Mouse (Mus musculus) cerebellum, adult 18-20 months (tissue): ENCODE measurements at regions not wholly inside any gene's neighbourhood (a gene's known extent, or its start where the extent isn't known, plus 50 kb on each side); places are given as distances from the start of the nearest gene placed in this dataset.

Experiments used
- DNase-seq, 2 experiments: peaks; one replicate each; pipeline ENCODE4 v3.0.0; 2021

DNA sequence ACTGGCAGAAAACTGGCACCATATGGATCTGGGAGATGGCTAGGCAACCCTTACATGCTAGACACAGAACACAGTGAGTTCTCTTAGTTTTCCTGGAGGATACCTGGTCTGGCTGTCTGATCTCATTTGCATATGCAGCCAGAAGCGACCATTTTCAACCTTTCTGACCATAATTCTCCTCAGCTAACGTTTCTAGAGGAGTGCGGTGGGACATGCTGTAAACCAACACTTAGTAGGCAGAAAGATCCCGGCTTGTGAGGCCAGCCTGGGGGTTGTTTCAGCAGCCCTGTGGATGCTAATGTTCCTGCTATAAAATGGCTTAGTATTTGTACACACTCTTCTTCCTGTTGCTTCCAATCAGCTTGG, 168.6 kb upstream of the Olig3 start:
- DNase-seq = no peak

DNA sequence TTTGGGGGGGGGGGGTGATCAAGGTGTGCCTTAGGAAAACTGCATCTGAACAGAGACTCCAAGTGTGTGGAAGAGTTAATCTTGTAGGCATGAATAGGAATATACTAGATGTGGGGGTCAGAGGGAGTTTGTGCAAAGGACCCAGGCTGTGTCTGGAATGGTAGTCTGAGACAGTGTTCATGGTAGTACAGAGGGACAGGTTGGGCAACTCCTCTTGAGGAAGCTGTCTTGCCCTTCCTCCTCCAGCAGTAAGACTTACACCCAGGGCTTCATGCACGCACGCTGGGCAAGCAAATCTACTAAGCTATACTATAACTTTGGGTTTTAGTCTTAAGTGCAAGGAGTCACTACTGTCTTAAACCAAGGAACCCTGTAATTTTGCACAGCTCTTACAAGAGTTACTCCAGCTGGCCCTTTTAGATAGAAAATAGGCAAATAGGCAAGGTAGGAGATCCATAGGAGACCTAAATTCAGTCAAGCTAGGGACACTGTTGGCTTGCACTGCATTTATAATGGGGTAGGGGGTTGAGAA, 169.2 kb upstream of the Olig3 start:
- no peak for DNase-seq

DNA sequence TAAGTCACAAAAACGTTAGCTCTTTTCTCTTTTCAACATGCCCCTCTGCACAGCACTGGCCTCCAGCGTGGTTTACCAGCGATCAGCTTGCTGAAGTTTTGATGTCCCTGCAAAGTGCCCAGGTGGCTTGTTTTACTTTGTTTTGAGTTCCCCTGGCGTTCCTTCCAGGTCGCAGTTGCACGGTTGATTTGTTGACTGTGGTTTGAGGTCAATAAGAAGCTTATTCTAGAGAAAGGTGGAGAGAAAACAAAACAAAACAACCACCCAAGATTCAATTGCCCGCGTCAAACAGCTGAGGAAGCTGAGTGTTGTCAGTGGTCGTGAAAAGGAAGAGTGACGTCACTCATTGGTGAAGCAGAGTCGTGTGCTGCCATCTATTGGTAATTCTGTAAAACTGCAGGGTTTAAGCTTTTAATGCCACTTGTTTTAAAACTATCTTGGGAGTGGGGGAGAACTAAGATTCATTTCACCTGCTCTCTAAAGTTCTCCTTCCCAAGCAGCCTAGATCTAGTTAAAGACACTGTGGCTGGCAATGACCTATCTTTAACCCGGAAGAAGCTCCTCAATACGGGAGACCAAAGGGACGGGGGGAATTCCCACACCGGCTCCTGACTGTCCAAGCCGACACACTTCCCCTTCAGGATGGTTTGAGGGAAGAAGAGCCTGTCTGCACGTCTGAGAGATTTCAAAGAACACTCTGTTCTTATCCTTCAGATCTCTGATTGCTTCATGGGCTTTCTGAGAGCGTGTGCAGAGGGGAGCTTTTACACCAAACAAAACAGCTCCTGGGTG, 170.3 kb upstream of the Olig3 start:
- DNase-seq = peak; percentile 6 to 26

DNA sequence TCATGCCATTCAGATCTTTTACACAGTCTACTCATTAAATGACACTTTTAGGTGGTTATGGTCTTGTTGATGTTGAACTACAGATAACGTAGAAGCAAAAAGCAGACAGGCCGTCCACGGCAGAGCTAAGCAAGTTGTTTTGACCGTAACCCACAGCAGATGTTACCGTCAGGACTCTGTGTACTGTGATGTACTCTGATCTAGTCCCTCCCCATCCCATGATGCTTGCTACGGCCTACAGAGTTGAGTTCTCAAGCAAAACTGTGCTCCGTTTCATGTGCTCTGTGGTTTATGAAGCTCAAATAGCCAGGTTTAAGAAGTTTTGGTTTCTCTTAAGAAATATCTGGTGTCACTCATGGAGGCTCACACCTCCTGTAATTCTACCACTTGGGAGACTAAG, 169.4 kb upstream of the Tnfaip3 start:
- no peak for DNase-seq

DNA sequence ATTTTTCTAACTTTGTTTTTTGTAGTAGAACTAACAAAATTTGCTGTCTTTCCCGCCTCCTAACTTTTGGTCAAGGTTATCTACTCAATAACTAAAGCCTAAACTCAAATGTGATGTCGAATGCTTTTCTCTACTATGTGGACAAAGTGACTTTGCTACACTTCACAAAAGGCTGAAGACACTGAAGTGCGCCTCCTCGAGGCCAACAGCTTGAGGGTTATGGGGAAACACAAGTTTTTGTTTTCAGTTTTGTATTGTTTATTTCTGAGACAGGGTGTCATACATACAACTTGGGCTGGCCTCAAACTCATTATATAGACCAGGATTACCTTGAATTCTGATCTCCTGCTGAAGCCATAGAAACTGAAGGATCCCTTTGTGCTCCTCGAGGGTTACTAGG, 162.4 kb upstream of the Tnfaip3 start:
- DNase-seq = no peak

DNA sequence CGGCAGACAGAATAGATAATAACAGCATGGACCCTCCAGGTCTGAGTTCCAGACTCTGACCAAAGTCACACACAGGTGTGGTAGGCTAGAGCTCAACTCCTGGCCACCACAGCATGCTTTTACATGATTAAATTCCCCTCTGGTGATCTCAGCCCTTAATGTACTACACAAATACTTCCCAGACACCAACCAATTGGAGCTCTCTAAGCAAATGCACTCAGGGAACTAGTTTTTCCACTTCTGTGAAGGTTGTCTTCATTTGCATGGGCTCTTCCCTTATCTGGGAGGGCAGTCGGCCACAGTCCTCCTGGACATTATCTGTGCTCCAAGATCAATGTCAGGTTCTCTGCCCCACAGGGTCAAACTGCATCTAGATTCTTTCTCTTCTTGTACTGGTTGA, 162.0 kb upstream of the Tnfaip3 start:
- DNase-seq = no peak

DNA sequence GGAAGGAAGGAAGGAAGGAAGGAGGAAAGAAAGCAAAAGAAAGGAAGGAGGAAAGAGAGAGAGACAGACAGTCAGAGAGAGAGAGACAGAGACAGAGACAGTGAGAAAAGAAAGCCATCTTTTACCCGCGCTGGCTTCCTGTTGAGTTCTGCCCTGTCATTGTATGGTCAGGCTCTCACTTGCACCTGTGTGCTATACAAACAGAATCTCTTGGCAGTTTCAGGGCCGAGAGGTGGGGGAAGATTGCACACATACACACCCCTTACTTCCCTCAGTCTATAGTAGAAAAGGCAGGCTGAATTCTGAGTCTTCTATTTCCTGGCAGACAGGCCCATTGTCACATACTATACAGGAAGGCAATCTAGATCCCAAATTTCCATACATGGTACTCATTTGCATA, 160.8 kb upstream of the Tnfaip3 start:
- DNase-seq = no peak

DNA sequence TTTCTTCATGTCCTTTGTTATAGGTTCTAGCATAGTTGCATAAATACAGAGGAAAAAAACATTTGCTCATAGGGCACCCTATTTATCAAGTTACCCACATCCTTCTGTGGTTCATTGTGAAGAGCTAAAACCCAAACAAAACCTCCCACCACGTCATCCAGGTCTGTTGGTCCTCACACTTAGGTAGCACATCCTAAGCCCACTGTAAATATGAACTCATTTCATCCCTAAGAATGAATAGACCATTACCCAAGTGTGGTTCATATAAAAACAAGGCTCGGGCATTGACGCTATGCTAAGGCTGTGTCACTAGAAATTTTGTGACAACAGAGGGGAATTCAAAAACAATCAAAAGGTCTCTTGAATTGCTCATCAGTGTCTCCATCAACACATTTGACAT, 156.4 kb upstream of the Tnfaip3 start:
- no peak for DNase-seq

DNA sequence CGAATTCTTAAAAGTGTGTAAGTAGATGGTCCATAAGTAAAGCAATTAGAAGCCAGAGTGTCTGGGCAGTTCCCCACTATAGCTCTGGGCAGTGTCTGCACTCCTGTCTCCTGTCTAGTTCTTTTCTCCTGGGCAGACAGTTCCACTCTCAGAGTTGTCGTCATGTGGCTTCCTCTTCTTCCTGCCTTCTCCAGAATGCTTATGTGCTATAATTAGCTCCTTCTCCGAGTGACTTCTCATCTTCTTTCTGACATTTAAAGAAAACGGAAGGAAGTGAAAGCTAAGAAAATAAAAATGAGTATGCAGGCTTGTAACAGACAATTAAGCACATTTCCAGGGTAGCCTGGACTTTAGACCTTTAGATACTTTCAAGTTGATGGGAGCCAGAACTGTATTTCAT, 155.1 kb upstream of the Tnfaip3 start:
- no peak for DNase-seq

DNA sequence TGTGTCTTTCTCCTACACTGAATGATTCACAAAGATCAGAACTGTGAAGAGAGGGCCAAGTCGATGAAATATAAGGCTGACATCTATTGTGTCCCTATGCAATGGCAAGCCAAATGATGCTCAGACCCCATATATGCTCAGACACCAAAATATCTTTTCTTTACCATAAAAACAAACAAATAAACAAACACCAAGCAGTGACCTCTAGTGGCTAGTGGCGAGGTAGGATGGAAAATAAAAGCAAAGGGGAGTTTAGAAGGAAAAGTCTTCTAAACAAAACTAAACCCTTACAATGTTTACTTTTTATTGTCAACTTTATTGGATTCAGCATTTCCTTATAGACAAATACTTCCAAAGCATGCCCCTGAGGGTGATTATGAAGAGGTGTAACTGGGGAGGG, 153.8 kb upstream of the Tnfaip3 start:
- DNase-seq = no peak

DNA sequence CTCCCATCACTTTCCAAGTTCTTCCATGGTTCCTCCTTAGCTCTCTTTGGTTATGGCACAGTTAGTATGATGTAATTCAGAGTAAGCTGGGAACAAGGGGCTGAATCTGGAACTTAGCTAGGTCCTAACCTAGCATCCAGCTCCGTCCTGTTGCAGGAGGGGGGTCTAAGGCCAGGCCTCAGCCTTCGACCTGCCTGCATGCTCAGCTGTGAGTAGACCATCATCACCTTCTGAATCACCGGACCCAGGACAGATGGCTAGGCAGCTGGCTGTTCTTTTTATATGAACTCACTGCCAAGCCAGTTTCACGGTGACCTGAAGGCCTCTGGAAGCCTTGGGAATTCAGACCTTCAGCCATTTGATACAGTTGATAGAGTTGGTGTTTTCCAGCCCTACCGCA, 152.9 kb upstream of the Tnfaip3 start:
- no peak for DNase-seq

DNA sequence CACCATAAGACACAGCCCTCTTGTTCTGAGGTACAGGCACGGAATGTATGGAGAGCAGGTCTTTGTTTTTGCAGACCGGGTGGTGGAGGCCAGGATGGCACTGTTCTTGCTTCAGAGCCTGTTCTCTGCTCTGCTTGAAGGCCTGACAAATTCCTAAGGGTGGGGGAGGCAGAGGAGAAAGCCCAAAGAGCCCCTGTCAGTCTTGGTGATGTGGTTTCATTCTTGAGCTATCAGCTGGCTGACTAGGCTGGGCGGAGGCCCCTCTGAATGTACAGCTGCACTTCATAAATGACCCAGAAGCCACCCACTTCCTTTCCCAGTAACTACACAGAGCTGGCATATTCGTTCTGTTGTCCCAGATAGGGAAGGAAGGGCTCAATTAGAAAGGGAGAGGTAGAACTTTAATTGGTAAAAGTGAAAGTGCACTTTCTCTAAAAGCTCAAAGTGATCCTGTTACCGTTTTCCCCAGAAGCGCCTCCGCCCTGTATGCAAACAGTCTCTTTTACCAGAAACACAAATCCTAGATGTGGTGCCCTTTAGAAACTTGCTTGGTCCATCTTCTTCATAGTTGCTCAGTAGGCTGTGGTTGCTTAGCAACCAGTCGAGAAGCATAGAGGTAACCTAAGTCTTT, 152.3 kb upstream of the Tnfaip3 start:
- no peak for DNase-seq

DNA sequence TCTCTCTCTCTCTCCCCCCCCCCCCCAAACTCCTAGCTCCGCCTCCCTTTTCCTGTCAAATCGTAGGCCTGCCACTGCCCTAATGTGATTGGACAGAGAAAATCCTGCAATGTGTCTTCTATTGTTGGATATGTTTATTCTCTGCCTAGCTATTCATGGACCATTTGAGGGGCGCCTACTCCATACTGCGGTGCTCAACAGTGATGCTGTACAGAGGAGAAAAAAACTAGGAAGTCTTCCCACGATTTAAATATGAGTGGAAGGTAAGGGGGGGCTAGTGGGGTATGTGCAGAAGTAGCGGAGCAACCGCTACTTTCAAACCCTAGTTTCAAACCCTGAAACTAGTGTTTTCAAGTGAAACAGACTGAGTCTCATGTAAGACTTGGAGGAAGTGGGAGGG, 151.6 kb upstream of the Tnfaip3 start:
- no peak for DNase-seq

DNA sequence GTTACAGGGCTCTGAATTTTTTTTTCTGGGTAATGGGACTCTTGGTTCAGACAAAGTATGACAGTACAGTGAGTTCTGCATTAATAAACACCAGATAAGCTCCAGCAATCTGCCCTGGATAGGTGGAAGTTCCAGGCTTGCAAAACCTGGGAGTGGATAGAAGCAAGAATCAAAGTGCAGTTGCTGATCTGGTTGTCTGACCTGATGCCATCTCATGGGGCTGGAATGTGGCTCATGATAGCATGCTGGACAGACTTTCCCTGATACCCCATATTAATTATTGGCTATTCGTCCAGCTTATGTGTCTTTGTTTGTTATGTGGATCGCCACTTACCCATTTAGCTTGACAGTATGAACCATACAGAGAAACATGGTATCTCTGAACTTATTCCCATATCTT, 146.6 kb upstream of the Tnfaip3 start:
- DNase-seq = no peak

DNA sequence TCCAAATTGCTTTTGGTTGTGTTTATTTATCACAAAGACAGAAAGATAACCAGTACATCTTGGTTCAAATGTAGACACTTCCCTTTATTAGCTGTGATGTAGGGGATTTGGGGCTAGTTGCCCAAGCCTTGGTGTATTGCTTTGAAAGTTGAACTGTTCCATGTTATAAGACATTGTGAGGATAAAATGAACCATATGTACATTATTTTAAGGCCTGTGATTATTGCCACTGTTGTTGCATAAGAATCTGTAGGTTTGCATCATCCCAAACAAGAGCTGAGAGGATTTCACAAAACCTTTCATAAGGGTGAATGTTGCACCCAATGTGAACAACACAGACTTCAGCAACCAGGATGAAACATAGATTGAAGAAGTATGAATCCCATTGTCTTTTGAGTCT, 145.7 kb upstream of the Tnfaip3 start:
- DNase-seq = no peak

DNA sequence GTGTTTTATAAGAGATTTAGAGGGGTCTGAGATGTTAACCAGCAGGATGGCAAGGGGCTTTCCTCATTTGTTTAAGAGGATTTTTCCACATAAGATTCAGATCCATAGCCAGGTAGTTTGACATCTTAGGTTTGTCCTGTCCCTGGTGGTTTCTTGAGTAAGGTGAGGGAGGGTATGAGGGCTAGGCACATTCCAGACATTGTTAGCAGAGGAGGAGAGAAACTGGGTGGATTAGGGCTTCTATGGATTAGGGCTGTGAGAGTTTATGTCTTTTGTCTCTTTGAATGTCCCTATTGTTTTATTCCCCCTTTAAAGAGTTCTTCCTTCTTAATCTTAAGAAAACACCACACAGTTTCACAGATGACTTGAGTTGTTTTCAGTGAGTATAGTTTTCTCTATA, 138.6 kb upstream of the Tnfaip3 start:
- DNase-seq = no peak

DNA sequence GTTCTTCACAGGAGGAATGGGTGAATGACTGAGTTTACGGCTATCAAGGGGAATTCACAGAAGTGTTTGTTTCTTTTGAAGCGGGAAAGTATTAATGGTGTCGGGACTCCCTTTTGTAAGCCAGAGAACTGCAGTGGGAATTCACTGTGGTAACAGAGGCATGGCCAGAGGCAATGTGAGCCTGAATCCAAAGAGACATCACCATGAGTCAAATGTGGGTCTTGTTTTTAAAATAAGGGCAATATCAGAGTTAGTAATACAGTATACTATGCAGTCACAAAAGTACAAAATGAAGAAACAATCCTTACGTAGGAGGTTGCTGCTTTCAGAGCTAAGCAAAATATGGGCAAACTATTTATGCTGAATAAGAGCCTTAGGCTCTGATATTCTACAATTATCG, 137.3 kb upstream of the Tnfaip3 start:
- no peak for DNase-seq

DNA sequence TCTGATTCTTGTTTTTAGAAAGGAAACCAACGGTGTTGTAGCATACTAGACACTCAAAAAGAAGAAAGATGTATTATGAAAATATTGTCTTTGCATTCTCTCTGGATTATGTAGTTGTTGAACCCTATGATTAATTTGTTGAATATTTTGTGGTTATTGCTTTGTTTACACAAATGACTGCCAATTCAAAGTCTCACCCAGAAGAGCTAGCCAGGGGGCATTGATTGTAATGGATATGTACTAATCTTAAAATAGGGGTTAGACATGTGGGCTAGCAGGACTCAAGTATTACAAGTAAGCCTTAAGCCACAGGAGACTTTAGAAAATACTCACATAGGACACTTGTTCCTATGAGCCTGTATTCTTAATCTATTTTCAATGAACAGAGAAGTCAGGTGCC, 135.3 kb upstream of the Tnfaip3 start:
- DNase-seq = no peak

DNA sequence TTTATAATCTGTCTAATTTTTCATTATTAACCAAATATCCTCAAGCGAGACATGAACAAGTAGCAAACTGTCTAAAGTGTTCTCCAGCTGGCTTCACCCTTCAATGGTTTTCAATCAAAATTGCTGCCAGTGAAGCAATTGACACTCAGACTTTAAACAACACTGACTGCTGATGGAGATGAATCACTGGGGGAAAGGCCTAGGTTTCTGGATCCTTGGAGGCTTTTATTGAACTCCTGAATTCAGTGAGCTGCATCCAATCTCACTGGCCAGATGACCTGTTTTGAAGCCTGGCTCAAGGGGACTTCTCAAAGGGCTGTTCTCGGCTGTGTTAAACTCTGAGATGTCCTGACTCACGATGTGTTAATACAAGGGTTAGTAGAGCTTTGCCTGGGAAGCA, 134.5 kb upstream of the Tnfaip3 start:
- DNase-seq = no peak

DNA sequence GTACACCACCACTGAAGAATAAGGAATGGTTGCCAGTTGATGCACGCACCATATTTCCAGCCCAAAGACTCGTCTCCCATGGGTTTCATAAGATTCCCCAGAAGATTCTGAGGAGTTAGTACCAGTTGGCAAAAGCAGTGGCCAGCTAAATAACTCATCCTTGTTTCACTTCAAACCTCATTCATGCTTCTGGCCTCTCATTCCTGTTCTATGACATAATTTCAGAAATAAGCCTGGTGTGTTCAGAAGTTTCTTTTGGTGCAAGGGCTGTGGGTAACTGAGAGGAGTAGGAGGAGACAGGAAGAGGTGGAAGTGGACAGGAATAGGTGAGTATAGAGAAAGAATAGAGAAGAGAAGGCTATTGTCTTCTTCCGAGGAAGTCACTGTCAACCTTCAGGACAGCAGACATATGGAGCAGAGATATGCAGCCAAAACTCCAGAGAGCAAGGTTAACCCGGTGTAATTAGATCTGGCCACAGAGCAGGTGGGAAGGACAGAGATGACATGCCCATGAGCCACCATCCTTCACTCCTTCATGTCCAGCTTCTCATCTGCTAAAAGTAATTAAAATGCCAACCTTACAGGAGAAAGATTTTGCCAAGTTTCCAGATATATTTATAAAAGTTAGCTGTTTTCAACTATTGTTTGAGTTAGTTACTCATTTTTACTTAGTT, 133.9 kb upstream of the Tnfaip3 start:
- no peak for DNase-seq

DNA sequence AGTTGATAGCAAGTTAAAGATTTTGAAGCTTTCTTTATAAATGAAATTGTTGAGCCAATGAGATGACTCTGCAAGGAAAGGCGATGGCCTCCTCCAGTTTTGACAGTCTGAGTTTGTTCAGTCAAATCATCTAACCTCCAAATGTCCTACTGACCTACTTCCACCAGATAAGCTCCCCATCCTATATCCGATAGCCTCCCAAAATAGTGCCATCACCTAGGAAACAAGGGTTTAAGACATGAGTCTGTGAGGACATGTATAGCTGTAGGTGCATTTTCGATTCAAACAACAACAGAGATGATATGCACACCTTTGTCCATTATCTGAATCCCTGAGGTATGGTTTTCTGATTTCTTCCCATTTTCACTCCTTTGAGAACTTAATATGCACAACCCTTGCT, 126.0 kb upstream of the Tnfaip3 start:
- DNase-seq = no peak

DNA sequence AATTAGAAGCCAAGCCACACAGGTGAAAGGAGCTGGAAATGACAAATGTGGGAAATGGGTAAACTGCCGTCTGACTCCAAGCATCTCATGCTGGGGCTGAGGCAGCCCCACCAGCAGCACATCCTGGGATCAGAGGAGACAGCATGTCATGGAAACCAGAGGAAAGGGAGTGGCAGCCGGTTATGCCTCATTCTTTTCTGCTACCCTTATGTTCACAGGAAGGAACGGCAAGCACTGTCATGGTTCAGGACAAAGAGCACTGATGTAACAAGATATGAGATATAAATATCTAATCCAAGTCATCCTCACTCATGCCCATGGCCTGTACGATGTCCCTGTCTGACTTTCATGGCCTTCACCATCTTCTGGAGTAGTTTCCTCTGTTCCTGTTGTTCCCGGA, 125.2 kb upstream of the Tnfaip3 start:
- DNase-seq = no peak

DNA sequence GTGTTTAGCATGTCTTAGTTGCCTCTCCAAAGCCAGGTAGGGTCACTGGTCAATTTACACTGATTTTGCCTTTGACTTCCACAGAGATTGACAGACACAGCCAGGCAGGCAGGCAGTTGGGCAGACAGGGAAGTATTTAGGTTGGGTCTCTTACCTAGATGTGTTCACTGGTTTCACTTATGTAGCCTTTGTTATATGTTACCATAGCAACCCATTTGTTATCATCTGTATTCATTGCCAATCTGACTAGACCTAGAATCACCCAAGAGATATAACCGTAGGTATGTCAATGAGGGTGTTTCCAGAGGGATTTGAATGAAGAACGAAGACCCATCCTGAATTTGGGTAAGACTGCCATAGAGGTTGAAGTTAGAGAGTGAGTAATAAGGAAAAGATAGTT, 123.8 kb upstream of the Tnfaip3 start:
- no peak for DNase-seq

DNA sequence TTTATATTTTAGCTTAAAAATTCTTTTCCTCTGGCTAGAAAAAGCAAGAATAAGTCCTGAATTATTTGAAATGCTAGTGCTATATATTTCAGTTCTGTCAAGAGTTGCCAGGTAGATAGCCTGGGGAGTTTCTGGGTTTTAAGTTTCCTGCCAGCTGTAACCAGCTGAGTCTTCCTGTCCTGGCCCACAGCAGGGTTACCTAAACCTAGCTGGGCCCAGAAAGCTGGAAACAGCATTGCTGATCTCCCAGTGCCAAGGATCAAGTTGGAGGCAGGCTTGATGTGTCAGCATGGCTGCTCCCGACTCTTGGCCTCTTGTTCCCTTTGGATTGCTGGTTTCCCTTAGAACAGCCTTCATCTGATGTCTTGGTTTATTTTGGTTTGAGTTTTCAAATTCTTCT, 122.8 kb upstream of the Tnfaip3 start:
- DNase-seq = no peak
